Mouse (Mus musculus): ENCODE data around the gene Ireb2.
A peak's percentile ranks its signal among the peaks of the same experiment; 100 is the strongest.
"Not testable (repeated sequence)": the region's sequence is repeated elsewhere in the genome, so short reads cannot be mapped to it uniquely, and the experiment has no call there.

Ireb2 gene

DNA sequence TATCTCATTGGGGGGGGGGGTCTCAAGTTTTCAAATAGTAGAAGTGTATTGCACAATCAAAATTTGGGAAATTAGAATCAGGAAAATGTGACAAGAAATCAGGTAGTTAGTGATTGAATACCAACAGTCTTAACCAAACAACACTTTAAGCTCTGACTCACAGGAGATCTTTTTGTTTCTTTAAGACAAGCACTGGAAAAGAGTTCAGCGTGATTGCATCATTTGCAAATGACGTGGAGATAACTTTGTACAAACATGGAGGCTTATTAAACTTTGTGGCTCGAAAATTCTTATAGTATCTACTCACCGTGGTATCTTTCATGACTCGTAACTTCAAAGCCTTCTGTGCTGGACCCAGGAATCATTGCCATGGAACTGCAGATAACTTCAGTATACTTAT, 45.9 kb downstream of the Ireb2 start:
- no peak for DNase-seq (ENCODE audit: low spot score)

DNA sequence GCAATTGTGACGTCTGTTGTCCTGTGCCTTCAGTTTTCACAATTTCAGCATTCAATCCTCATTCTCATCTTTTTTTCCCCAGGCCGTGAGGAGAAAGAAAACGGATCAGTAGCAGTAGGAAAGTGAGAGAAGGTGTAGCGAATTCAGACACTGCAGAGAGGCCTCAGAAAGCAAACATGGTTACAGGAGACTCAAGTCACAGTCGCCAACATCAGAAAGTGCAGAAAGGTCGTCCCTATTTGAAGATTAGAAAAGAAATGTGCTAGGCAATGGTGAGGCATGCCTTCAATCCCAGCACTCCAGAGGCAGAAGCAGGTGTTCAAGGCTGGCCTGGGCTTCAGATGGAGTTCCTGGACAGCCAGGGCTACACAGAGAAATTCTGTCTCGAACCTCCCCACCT, 52.0 kb downstream of the Ireb2 start:
- DNase-seq (ENCODE audit: low spot score) = no peak

DNA sequence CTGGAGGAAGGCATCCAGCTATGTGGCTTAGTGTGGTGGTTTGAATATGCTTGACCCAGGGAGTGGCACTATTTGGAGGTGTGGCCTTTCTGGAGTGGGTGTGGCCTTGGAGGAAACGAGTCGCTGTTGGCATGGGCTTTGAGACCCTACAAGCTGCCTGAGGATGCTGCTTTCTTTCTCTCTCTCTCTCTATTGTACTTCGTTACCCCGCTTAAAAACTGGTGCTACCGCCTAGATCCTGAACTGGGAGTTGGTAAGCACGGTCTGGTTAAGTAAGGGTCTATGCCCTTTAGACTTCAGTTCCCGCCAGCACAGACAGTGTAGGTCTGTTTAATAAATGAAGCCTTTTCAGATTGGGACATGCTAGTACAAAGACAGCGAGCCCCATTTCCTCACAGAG, 52.8 kb downstream of the Ireb2 start:
- no peak for DNase-seq (ENCODE audit: low spot score)

DNA sequence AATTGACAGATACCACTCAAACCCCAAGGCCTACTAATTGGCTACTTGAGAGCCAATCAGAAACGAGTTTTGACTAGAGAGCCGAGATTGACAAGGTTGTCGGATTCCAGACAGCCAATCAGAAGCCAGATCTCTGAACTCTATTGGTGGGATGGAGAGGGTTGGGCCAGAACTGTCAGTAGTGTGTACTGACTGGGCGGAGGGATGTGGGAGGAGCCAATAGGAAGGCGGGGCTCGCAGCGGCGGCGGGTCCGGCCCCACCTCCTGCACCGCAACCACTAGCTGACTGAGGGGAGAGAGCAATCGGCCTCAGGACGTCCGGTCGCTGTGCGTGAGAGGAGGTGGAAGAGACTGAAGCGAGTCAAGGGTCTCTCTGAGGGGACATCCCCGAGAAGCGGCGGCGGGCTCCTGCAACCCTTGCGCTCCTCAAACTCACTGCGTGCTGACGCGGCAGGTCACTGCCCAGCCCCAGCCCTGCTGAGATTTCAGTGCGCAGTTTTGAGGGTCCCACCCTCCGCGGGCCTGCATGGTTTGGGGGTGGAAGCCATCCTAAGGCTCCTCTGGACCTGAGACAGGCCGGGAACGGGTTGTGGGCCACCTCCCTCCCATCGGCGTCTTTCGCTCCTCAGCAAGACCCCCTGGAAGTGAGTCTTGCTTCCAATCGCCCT, 53.6 kb downstream of the Ireb2 start, which contains the start of gene Hykk:
Gene Hykk (plus strand): TSS at position 274 of the 668 bp plus-strand sequence.
- peak; percentile 91 for DNase-seq (ENCODE audit: low spot score)

DNA sequence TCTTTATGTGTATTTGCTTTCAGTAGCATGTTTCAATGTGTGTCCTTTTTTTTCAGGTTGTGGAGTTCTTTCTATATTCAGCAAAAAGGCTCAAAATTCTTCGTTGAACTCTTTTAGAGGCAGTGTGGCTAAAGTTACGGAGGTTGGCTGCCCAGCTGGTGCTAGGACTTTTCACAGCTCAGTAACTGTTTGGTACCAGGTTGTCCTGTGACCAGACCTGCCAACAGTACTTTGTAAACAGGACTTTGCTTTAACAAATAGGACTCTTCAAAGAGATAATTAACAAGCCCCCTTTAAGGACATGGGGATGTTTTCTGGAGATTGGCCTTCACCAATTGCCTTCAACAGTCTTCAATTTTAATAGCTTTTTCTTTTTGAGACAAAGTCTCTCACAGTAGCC, 54.6 kb downstream of the Ireb2 start:
- DNase-seq (ENCODE audit: low spot score) = peak; percentile 22

DNA sequence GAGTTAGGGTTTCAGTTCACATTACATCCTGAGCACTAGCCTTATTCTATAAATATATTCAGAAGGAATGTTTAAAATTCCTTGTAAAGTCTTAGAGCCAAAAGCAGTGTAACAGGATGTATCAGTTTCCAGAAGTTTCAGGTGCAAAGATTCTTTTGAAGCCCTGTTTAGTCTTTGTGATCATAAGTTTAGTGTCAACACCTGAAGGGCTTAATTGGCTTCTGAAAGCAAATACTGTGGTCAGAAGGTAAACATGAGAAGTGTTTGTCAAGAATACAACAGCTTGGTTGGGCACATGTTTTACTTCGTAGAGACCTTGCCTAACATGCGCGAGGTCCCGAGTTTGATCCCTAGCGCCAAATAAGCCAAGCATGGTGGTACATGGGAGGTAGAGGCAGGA, 55.2 kb downstream of the Ireb2 start:
- peak; percentile 5 for DNase-seq (ENCODE audit: low spot score)

DNA sequence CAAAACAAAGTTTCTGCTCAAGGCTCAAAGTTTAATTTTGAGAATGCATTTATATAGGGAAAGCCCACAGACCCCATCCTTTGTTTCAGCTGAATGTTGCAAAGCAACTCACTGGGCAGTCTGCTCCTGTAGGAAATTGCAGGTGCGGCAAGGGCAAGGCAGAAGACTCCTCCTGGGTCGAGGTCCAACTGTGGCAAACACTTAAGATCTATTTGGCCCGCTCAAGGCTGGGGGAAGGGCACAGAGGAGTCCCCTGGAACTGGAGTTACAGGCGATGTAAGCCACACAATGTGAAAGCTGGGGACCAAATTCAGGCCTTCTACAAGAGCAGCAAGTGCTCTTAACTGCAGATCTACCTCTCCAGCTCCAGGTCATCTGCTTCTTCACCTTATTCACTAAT, 56.4 kb downstream of the Ireb2 start:
- DNase-seq (ENCODE audit: low spot score) = peak; percentile 20

DNA sequence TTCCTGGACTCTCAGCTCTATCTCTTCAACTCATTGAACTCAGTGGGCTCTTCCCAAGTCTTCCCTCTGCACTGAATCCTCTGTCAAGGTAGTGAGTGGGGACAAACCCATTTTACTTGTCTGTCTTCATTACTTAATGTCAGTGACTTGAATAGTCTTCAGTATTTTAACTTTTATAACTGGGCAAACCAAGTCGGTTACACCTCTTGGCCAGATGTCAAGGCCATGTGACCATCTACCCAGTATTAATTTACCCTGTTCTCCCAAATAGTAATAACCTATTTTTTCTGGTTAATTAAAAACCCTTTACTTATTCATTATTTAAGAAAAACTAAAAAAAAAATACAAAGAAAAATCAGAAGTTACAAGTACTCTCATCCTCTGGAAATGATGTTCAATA, 67.2 kb downstream of the Ireb2 start:
- no peak for DNase-seq (ENCODE audit: low spot score)

DNA sequence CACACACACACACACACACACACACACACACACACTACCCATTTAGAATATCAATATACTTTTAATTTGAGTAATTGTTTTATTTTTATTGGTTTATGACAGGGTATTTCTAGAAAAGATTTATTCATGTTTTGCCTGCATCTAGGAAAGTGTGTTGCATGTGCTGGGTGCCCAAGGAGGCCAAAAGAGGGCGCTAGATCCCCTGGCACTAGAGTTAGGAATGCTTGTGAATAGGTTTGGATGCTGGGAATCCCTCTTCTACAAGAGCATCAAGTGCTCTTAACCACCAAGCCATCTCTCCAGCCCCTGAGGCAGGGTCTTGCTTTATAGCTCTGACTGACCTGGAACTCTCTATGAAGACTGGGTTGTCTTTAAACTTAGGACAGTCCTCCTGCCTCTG, 68.2 kb downstream of the Ireb2 start:
- DNase-seq (ENCODE audit: low spot score) = no peak

DNA sequence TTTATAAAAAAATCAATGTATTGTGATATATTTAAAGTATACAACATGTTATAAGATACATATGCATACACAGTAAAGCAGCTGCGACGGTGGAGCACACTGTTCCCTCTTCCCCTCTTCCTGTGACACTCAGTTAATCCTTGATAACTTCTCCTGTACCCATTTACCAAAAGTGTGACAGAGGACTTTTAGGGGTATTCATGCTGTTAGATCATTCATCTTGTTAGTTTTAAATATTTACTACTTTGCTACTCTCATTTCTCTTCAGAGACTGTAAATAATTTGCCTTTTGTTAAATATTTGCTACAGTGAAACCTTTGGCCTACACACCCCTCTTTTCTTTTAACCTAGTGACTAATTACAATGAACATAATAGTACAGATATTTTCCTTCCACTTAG, 68.8 kb downstream of the Ireb2 start:
- DNase-seq (ENCODE audit: low spot score) = no peak

DNA sequence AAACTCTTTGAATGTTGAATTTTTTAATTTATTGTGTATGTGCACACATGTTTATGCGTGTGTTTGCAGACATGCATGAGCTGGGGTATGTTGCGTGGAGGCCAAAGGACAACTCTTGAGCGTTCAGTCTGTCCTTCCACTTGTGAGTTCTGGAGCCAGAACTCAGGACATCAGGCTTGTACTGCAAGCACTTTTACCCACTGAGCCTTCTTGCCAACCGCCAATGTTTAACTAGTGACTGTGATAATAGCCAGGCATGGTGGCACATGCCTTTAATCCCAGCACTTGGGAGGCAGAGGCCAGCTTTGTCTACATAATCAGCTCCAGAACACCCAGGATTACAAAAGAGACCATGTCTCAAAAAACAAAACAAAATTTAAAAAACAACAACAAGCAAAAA, 78.5 kb downstream of the Ireb2 start:
- DNase-seq (ENCODE audit: low spot score) = no peak

DNA sequence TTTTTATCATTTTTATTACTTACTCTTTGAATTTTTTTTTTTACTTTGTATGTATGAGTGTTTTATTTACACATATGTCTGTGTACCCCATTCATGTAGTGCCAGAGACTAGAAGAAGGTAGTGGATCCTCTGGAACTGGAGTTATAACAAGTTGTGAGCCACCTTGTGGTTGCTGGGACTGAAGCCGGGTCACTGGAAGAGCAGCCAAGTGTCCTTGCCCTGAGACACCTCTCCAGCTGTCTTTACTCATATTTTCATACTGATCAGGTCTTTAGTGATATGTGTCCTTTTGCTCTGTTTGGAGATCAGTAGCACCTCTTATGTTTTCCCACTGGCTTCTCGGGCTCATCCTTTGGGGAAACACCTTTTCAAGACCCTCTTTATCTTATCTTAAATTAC, 80.9 kb downstream of the Ireb2 start:
- DNase-seq (ENCODE audit: low spot score) = no peak

DNA sequence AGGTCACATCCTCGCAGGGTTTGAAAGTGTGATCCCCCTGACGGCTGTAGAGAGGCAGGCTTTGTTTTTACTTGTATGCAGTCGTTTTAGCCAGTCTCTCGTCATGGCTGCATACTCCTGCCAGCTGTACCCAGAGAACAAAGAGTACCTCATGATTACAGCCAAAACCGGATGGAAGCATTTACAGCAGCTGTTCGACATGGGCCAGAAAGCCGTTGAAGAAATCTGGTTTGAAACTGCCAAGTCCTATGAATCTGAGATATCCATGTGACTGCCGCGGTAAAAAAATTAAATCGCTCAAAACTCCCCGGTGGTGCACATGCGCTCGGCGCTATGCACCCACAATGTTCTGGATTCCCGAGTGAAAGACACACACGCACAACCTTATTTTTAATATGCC, 82.7 kb downstream of the Ireb2 start:
- no peak for DNase-seq (ENCODE audit: low spot score)

DNA sequence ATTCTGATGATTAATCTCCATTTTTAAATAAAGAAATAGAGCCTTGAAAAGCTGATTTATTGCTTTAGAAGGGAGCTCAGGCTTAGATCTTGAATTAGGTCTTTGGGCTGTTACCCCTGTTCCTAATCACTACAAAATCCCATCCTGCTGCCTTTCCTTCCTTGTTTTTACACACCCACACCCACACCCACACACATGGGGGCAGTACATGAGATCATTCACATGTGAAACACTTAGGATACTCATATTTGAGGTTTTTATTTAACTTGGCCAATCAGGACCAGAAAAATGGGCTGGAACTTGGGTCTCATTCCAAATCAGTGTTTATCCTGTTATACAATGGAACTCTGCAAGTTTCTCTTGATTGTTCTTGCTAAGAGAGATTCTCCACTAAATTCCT, 85.9 kb downstream of the Ireb2 start:
- DNase-seq (ENCODE audit: low spot score) = no peak

DNA sequence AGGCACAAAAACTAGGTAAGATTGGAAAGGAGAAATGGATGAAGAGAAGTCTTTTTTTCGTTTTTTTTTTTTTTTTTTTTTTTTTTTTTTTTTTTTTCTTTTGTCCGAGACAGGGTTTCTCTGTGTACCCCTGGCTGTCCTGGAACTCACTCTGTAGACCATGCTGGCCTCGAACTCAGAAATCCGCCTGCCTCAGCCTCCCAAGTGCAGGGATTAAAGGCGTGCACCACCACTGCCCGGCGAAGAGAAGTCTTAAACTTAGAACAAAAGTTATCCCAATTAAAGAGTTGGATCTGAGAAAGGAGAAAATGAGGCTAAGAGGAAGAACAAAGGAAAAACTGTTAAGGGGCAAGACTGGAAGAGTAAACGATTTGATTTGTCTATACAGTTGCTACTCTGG, 86.6 kb downstream of the Ireb2 start:
- not testable (repeated sequence) for DNase-seq (ENCODE audit: low spot score)

DNA sequence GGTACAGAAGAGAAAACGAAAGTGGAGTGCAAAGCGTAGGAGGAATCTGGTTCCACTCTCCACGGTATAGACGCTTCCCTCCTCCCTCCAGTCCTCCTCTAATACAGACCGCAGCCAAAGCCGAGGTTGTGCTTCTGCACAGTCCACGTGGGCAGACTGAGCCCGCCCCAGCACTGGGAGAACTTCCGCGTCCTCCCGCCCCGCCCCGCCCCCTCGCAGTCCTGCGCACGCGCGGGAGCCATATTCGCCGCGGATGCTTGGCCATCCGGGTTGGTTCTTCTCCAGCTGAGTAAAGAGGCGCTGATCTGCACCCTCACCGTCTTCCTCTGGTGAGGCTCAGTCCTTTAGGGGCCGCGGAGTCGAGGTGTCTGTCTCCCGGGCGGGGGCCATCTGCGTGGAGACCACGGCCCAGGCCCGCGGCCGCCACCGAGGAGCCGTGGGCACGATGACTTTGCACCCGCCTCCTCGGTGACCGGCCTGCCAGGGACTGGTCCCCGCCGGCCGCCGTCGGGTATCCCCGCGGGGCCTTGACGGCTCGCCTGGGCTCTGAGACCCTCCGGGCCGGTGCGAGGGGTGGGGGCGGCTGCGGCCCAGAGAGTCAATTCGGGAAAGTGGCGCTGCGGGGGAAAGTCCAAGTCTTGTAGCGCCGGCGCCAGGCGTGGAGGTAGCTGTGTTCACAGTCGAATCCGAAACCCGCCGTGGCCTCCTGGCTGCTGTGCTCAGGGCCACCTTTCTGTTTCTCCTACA, 87.2 kb downstream of the Ireb2 start, which contains the start of the genes Psma4 and AY074887:
Gene Psma4 (plus strand): TSS at position 216 of the 747 bp plus-strand sequence.
Gene AY074887 (minus strand): TSS at position 424 of the 747 bp plus-strand sequence.
- peak; percentile 97 for DNase-seq (ENCODE audit: low spot score)

DNA sequence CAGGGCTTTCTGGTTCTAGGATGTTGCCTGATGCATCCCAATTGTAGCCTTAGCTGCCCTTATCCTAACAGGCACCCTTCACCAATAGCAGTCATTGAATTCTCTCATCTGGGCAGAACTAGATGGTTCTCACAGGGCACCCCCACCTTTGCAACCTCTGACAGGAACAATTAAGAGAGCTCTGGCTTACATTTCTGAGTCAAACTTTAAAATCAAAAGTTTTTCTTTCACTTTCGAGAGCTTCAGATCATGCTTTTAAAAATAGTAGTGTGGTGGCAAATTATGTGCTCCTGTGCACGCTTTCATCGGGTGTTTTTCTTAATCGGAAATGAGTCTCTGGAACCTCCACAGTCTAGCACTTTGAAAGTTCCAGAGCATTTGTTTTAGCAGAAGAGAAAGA, 97.5 kb downstream of the Ireb2 start:
- DNase-seq (ENCODE audit: low spot score) = no peak

All from yolk sac, embryonic 10.5 days (tissue).